Comparison of ENCODE assay signal across 9 mouse cellular contexts in the genomic region with DNA sequence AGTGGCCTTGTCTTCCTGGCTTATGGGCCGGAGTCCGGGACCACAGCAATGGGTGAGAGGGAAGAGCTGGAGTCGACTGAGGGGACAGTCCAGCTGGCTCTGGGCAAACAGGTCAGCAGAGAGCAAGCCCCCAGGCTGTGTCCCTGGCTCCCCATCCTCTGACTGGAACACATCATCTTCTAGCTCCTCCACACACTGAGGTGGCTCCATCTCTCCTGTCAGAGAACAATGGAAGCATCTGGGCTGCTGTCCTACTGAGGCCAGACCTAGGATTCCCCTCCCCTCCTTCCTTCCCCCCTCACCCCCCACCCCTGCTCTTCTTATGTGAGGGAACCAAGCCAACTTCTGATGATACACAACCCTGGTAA. TPM values are rescaled to one million over a fixed set of nuclear protein-coding genes. Genes with fewer than 3 reads are reported as not detected.
DNase-seq lines count a peak whose midpoint lies in the region; ATAC-seq and TF ChIP-seq lines count a peak whose summit lies in the region.
"Had no signal": no experiment of that assay in that cellular context is flagged by ENCODE, and none has a peak within 500 bp of the region (broad histone marks: within the 10 kb centered on the region; RNA-seq: fewer than 3 reads in every experiment).

No protein-coding gene starts in this region.

- H3K27ac ChIP-seq in forebrain, embryonic 10.5 days: peak overlapping the region; percentile 94
- no peak overlapping the region for H3K27ac ChIP-seq in forebrain, embryonic 16.5 days (ENCODE audit: low read length)
- peak overlapping the region; percentile 74; the same call in 1 of the 2 replicates for H3K27ac ChIP-seq in layer of hippocampus, adult 2 months
- H3K27ac ChIP-seq in brown adipose tissue, adult 24 weeks (replicated peaks; ENCODE audit: low read depth, low read length): peak overlapping the region; percentile 54; the same call in 1 of the 2 replicates
- peak overlapping the region; percentile 97 for H3K27ac ChIP-seq in limb, embryonic 13.5 days

- peak overlapping the region; percentile 95; the same call in 1 of the 2 replicates for H3K4me3 ChIP-seq in forebrain, embryonic 10.5 days
- H3K4me3 ChIP-seq in forebrain, embryonic 16.5 days (replicated peaks; ENCODE audit: low read length): no peak overlapping the region
- H3K4me3 ChIP-seq in layer of hippocampus, adult 2 months: no peak overlapping the region
- no peak overlapping the region for H3K4me3 ChIP-seq in brown adipose tissue, adult 24 weeks (ENCODE audit: insufficient read depth, low read depth, low read length)
- H3K4me3 ChIP-seq in limb, embryonic 13.5 days: peak overlapping the region; percentile 88; the same call in 1 of the 2 replicates
- H3K4me3 ChIP-seq: erythroblast, embryonic 14.5 days had no signal

- DNase-seq in forebrain, embryonic 10.5 days (ENCODE audit: extremely low spot score, low spot score): no peak
- no peak for DNase-seq in layer of hippocampus, adult 2 months (ENCODE audit: low spot score in 2 of 2)
- no peak for DNase-seq in layer of hippocampus, adult 18-20 months (ENCODE audit: low spot score in 2 of 2)
- DNase-seq in urinary bladder, postnatal 10 days (ENCODE audit: low spot score): no peak
- DNase-seq in gastrocnemius, postnatal 25 days: no peak

- peaks cover 83% of the 10 kb centered on the region for H3K4me1 ChIP-seq in forebrain, embryonic 10.5 days
- peaks cover 54% of the 10 kb centered on the region for H3K4me1 ChIP-seq in forebrain, embryonic 16.5 days (replicated peaks; ENCODE audit: control insufficient read depth, insufficient read depth, low read length)
- H3K4me1 ChIP-seq in brown adipose tissue, adult 24 weeks (ENCODE audit: control insufficient read depth, insufficient read depth, insufficient read length, low read length): peaks cover 35% of the 10 kb centered on the region
- H3K4me1 ChIP-seq in limb, embryonic 13.5 days: peaks cover 74% of the 10 kb centered on the region

- 33% methylated on average over 3 of the region's 3 CpGs for WGBS in forebrain, embryonic 10.5 days
- 47% methylated on average over 3 of the region's 3 CpGs for WGBS in forebrain, embryonic 16.5 days
- 61% methylated on average over 3 of the region's 3 CpGs for WGBS in limb, embryonic 13.5 days

- peaks cover 40% of the 10 kb centered on the region for H3K27me3 ChIP-seq in forebrain, embryonic 10.5 days (ENCODE audit: poor library complexity, severe bottlenecking)
- H3K27me3 ChIP-seq in forebrain, embryonic 16.5 days (replicated peaks; ENCODE audit: control insufficient read depth, insufficient read depth, low read length): peaks cover 10% of the 10 kb centered on the region; the same call in 1 of the 2 replicates
- no peaks in the 10 kb centered on the region for H3K27me3 ChIP-seq in limb, embryonic 13.5 days

- no peaks in the 10 kb centered on the region for H3K9me3 ChIP-seq in forebrain, embryonic 10.5 days
- no peaks in the 10 kb centered on the region; the same call in 1 of the 2 replicates for H3K9me3 ChIP-seq in forebrain, embryonic 16.5 days (ENCODE audit: control insufficient read depth, low read length)
- no peaks in the 10 kb centered on the region for H3K9me3 ChIP-seq in limb, embryonic 13.5 days

- 0 out of 2 replicates have a peak, but pooled peaks cover 9% of the 10 kb centered on the region for H3K36me3 ChIP-seq in forebrain, embryonic 10.5 days (replicated peaks)
- no peaks in the 10 kb centered on the region for H3K36me3 ChIP-seq in forebrain, embryonic 16.5 days (ENCODE audit: control insufficient read depth, insufficient read depth)
- no peaks in the 10 kb centered on the region for H3K36me3 ChIP-seq in limb, embryonic 13.5 days

- TF ChIP-seq CTCF in layer of hippocampus, adult 2 months (conservative IDR thresholded peaks at IDR 0.05): no peak

- no peak overlapping the region for H3K4me2 ChIP-seq in forebrain, embryonic 16.5 days (ENCODE audit: low read length)
- peak overlapping the region; percentile 95 for H3K4me2 ChIP-seq in limb, embryonic 13.5 days (replicated peaks)

- no peak overlapping the region for H3K9ac ChIP-seq in forebrain, embryonic 16.5 days (replicated peaks; ENCODE audit: low read depth, low read length)
- H3K9ac ChIP-seq in limb, embryonic 13.5 days: peak overlapping the region; percentile 57

- no peak for ATAC-seq in forebrain, embryonic 16.5 days
- no peak for ATAC-seq in limb, embryonic 13.5 days (ENCODE audit: low FRiP score, low read depth)

RNA-seq across cellular contexts. Expression of gene Bmf, which starts 2.7 kb away (rescaled TPM):
- polyA plus RNA-seq in forebrain, embryonic 10.5 days (2016; fragmentation: Nextera tagmentation; extraction: Ambion mirVana): 3.8 and 4.5 TPM in 2 replicates
- 1.3 and 1.5 TPM in 2 replicates for polyA plus RNA-seq in forebrain, embryonic 16.5 days (2015; fragmentation: Nextera tagmentation; extraction: Ambion mirVana)
- 1 to 10 TPM; 1.9 to 2.8 TPM for total RNA-seq in layer of hippocampus, adult 2 months (2021)
- 1 to 10 TPM; 1.2 to 2.8 TPM for total RNA-seq in layer of hippocampus, adult 18-20 months (2021)
- polyA plus RNA-seq in brown adipose tissue, adult 24 weeks (2012; ENCODE audit: insufficient read depth, insufficient read length, missing spikeins): 2.5 and 3.0 TPM in 2 replicates
- polyA plus RNA-seq in limb, embryonic 13.5 days (2015; fragmentation: Nextera tagmentation; extraction: Ambion mirVana): 6.8 and 7.3 TPM in 2 replicates
- total RNA-seq in gastrocnemius, postnatal 25 days (2021): 1 to 10 TPM; 3.4 to 4.7 TPM

RNA-seq across cellular contexts. Expression of gene Bub1b, which starts 51.2 kb away (rescaled TPM):
- polyA plus RNA-seq in forebrain, embryonic 10.5 days (2016; fragmentation: Nextera tagmentation; extraction: Ambion mirVana): 168 and 179 TPM in 2 replicates
- 36.4 and 45.0 TPM in 2 replicates for polyA plus RNA-seq in forebrain, embryonic 16.5 days (2015; fragmentation: Nextera tagmentation; extraction: Ambion mirVana)
- 1 to 10 TPM; 2.0 to 2.1 TPM for total RNA-seq in layer of hippocampus, adult 2 months (2021)
- total RNA-seq in layer of hippocampus, adult 18-20 months (2021): 1 to 10 TPM; 2.4 TPM
- 0.52 and 1.2 TPM in 2 replicates for polyA plus RNA-seq in brown adipose tissue, adult 24 weeks (2012; ENCODE audit: insufficient read depth, insufficient read length, missing spikeins)
- 85.6 and 89.9 TPM in 2 replicates for polyA plus RNA-seq in limb, embryonic 13.5 days (2015; fragmentation: Nextera tagmentation; extraction: Ambion mirVana)
- 1 to 10 TPM; 1.0 to 1.2 TPM for total RNA-seq in gastrocnemius, postnatal 25 days (2021)

Comparison
In these comparisons a context has a peak if more than half of its experiments do, and no peak if none do; other contexts are left out.
1. H3K4me3 ChIP-seq: peak in forebrain, embryonic 10.5 days (single experiment) and limb, embryonic 13.5 days (single experiment); none in forebrain, embryonic 16.5 days (single experiment), layer of hippocampus, adult 2 months (single experiment) and brown adipose tissue, adult 24 weeks (single experiment).
2. RNA of gene Bub1b, which starts 51.2 kb away (polyA plus RNA-seq): 168 to 179 TPM in forebrain, embryonic 10.5 days, 85.6 to 89.9 TPM in limb, embryonic 13.5 days and 36.4 to 45.0 TPM in forebrain, embryonic 16.5 days; 0.52 to 1.2 TPM in brown adipose tissue, adult 24 weeks; every median in the first group is over 10 times any median in the second.